Mouse (Mus musculus) heart, postnatal 14 days (tissue): ENCODE results near the gene Sidt1. TPM values are rescaled to one million over a fixed set of nuclear protein-coding genes. Genes with fewer than 3 reads are reported as not detected.
A peak's percentile ranks its signal among the peaks of the same experiment; 100 is the strongest.

ENCODE experiments used
- DNase-seq, 2 experiments: peaks; one replicate each; pipeline ENCODE4 v3.0.0; 2021 to 2022
- intact Hi-C: fragments of 180-260 bp; cut with DNase I; formaldehyde crosslinking; loops from one replicate; pipeline ENCODE4 v1.15.1; 2025
- total RNA-seq, 2 experiments: library from RNA; stranded (reverse); gene quantifications; 2 replicates each; pipeline ENCODE4 v1.2.3; 2021

The Sidt1 gene
- total RNA-seq, 2 experiments from 2014 or later = 0.49 to 0.74 TPM

GRCm38 (mm10) chr16:44253797-44254634 is 79.0 kb downstream of the Sidt1 start:
- DNase-seq = no peak
- intact Hi-C loops = no loop called here

- DNase-seq = no peak
- intact Hi-C loops = no loop called here
These were observed 80.3 kb downstream of the Sidt1 start for GRCm38 (mm10) chr16:44252735-44253134.

GRCm38 (mm10) chr16:44249985-44250384 is 83.0 kb downstream of the Sidt1 start:
- DNase-seq = no peak
- intact Hi-C loops = no loop called here

- intact Hi-C loops = loop anchor here (1.0 to 5.0 kb wide), 2 partner anchors 44 to 119 kb away; no protein-coding TSS in a partner anchor
- no peak for DNase-seq
These were observed 89.7 kb downstream of the Sidt1 start for GRCm38 (mm10) chr16:44243323-44243722.

GRCm38 (mm10) chr16:44242633-44243032 is 90.4 kb downstream of the Sidt1 start:
- peak; percentile 74 to 83 for DNase-seq
- intact Hi-C loops = loop anchor here (1.0 to 5.0 kb wide), 2 partner anchors 45 to 120 kb away; no protein-coding TSS in a partner anchor

- intact Hi-C loops = loop anchor here (5.0 kb wide), 1 partner anchor 47 kb away; no protein-coding TSS in a partner anchor
These were observed 92.6 kb downstream of the Sidt1 start for GRCm38 (mm10) chr16:44240406-44240805.

GRCm38 (mm10) chr16:44238835-44239263 is 94.1 kb downstream of the Sidt1 start:
- intact Hi-C loops = no loop called here
- no peak for DNase-seq

More at GRCm38 (mm10) chr16:44240406-44240805, 92.6 kb downstream of the Sidt1 start:
- DNase-seq = no peak

GRCm38 (mm10) chr16:44237836-44238235 is 95.2 kb downstream of the Sidt1 start:
- DNase-seq = no peak
- intact Hi-C loops = no loop called here

- intact Hi-C loops = no loop called here
- no peak for DNase-seq
These were observed 100.0 kb downstream of the Sidt1 start for GRCm38 (mm10) chr16:44233019-44233418.

GRCm38 (mm10) chr16:44226706-44227291 is 106.2 kb downstream of the Sidt1 start:
- no peak for DNase-seq
- intact Hi-C loops = no loop called here

GRCm38 (mm10) chr16:44221463-44221862 is 111.5 kb downstream of the Sidt1 start:
- DNase-seq = no peak
- intact Hi-C loops = no loop called here

GRCm38 (mm10) chr16:44216417-44216816 is 116.6 kb downstream of the Sidt1 start:
- DNase-seq = no peak
- intact Hi-C loops = no loop called here

GRCm38 (mm10) chr16:44215513-44215912 is 117.5 kb downstream of the Sidt1 start:
- peak; percentile 29 to 39 for DNase-seq
- intact Hi-C loops = no loop called here

GRCm38 (mm10) chr16:44212703-44213102 is 120.3 kb downstream of the Sidt1 start:
- intact Hi-C loops = no loop called here
- no peak for DNase-seq

- intact Hi-C loops = no loop called here
These were observed 122.0 kb downstream of the Sidt1 start for GRCm38 (mm10) chr16:44211054-44211414.

GRCm38 (mm10) chr16:44210156-44211053 is 122.6 kb downstream of the Sidt1 start:
- intact Hi-C loops = no loop called here
- DNase-seq = no peak

More at GRCm38 (mm10) chr16:44211054-44211414, 122.0 kb downstream of the Sidt1 start:
- DNase-seq = no peak

- intact Hi-C loops = no loop called here
- DNase-seq = no peak
These were observed 127.0 kb downstream of the Sidt1 start for GRCm38 (mm10) chr16:44205973-44206372.

GRCm38 (mm10) chr16:44204331-44204730 is 128.7 kb downstream of the Sidt1 start:
- no peak for DNase-seq
- intact Hi-C loops = no loop called here

GRCm38 (mm10) chr16:44200146-44200545 is 132.8 kb downstream of the Sidt1 start:
- intact Hi-C loops = no loop called here
- no peak for DNase-seq

- intact Hi-C loops = no loop called here
- no peak for DNase-seq
These were observed 133.8 kb downstream of the Sidt1 start for GRCm38 (mm10) chr16:44199066-44199703.
